Mouse (Mus musculus) stomach, postnatal 0 days (tissue): Measurements from ENCODE around the gene Ppara.

Experiments
- CTCF ChIP-seq: IDR thresholded peaks from 2 replicates; pipeline ENCODE4 v1.5.1; 2016; ENCODE audit warnings: antibody characterized with exemption, low read depth, mild to moderate bottlenecking, moderate library complexity
- EP300 ChIP-seq: optimal IDR thresholded peaks from 2 replicates; pipeline ENCODE3; 2016; ENCODE audit warnings: antibody characterized with exemption

DNA sequence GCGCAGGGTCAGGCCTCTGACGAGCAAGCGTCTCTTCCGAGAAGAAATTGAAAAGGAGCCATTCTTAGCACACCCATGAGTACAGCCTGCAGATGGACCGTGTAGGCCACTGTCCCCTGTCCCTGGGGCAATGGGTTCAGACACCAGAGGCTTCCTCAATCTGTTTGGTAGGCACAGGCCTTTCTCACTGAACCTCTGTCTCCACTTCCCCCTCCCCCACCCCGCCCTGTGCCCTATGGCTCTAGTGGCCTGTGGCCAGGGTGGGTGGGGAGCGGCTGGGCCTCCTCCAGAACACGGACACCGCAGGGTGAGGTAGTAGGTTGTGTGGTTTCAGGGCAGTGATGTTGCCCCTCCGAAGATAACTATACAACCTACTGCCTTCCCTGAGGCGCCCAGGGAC is 27.8 kb upstream of the Ppara start:
- no peak for TF ChIP-seq CTCF
- TF ChIP-seq EP300, result no peak
